Mouse (Mus musculus): ENCODE measurements around the gene Pced1b. TPM values are rescaled to one million over a fixed set of nuclear protein-coding genes. Genes with fewer than 3 reads are reported as not detected.

The Pced1b gene
- polyA plus RNA-seq, 1 experiment from 2014 or later: 5.7 TPM

DNA sequence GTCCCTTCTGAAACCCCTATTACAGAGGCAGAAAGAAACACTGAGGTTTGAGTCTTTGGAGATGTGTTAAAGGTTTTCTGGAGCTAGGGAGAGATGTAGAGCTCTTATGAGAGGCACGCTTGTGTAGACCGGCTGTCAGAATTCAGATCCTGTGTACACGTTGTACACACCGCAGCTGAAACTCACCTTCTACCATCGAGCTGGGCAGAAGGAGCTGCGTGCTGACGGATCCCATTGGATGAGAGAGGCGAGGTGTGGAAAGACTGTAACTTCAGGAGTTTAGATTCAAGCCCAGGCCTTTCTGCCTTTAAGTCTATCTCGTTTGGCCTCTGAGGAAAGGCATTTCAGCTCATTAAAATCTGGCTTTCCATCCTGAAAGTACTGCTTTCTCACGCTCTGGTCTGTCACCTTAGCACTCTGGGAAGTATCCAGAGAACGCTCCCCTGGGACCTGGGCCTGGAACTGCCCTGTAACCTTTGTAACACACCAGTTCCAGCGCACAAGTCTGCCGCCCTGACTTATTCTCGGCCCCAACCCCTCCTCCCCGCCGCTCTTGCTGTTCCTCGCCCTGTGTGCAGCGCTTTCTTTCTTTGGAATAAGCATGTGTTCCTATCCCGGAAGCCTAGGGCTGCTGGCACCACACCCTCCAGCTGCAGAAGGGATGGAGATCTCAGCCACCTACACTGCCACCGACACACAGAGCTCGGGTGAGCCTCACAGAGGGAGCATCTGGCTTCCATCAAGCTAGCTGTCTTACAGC is 44.6 kb downstream of the Pced1b start:
- Histone ChIP-seq H3K27ac (replicated peaks) (no peak overlapping the region), H3K9ac (no peak overlapping the region), H3K4me1 (replicated peaks) (no peaks in the 10 kb centered on the region), H3K4me2 (no peak overlapping the region), H3K4me3 (no peak overlapping the region), H3K36me3 (no peaks in the 10 kb centered on the region), H3K9me3 (no peaks in the 10 kb centered on the region), H3K27me3 (no peaks in the 10 kb centered on the region)
- 88% methylated on average over 21 of the region's 21 CpGs for WGBS
- ATAC-seq (ENCODE audit: low FRiP score, low read depth): no peak

- H3K9ac ChIP-seq: no peak overlapping the region
- no peaks in the 10 kb centered on the region for H3K36me3 ChIP-seq
- no peak overlapping the region for H3K4me3 ChIP-seq
- no peak overlapping the region for H3K4me2 ChIP-seq
- H3K4me1 ChIP-seq (replicated peaks): no peaks in the 10 kb centered on the region
- WGBS: 33% methylated on average over 9 of the region's 9 CpGs
- H3K27ac ChIP-seq (replicated peaks): no peak overlapping the region
- no peaks in the 10 kb centered on the region for H3K9me3 ChIP-seq
- no peak for ATAC-seq (ENCODE audit: low FRiP score, low read depth)
- H3K27me3 ChIP-seq: no peaks in the 10 kb centered on the region
Observed at GRCm38 (mm10) chr15:97307935-97308334, 61.0 kb downstream of the Pced1b start.

DNA sequence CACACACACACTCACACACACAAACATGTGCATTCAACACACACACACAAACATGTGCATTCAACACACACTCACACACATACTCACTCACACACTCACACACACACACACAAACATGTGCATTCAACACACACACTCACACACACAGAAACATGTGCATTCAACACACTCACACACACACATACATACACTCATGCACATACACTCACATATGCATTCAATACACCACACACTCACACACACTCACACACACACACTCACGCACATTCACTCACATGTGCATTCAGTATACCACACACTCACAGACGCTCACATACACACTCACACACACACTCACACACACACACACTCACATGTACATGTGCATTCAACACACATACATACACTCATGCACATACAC is 62.6 kb downstream of the Pced1b start:
- no peak for ATAC-seq (ENCODE audit: low FRiP score, low read depth)
- no peaks in the 10 kb centered on the region for H3K9me3 ChIP-seq
- H3K27me3 ChIP-seq: no peaks in the 10 kb centered on the region
- no peaks in the 10 kb centered on the region for H3K36me3 ChIP-seq
- 96% methylated on average over 2 of the region's 2 CpGs for WGBS
- H3K9ac ChIP-seq: no peak overlapping the region
- peaks cover 5% of the 10 kb centered on the region for H3K4me1 ChIP-seq (replicated peaks)
- no peak overlapping the region for H3K27ac ChIP-seq (replicated peaks)
- no peak overlapping the region for H3K4me3 ChIP-seq
- H3K4me2 ChIP-seq: no peak overlapping the region

DNA sequence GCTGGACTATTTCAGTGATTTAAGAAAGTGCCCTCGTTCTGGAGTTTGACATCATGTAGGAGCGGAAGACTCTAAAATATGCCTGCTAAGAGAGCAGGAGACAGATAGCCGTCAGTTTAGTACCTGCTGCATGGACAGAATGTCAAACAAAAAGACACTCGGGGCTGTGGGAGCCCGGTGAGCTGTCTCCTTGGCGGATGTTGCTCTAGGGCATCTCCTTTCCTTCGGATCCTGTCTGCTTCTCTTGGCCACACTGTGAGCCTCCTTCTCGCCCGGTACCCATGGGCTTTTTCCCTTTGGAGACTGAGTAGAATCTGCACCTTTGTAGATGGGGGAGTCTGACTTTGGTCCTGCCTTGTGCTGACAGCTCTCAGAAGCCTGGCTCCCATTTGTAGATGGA is 63.3 kb downstream of the Pced1b start:
- H3K4me1 ChIP-seq (replicated peaks): peaks cover 12% of the 10 kb centered on the region
- no peaks in the 10 kb centered on the region for H3K9me3 ChIP-seq
- WGBS: 86% methylated on average over 9 of the region's 9 CpGs
- no peak overlapping the region for H3K4me3 ChIP-seq
- H3K27me3 ChIP-seq: no peaks in the 10 kb centered on the region
- no peaks in the 10 kb centered on the region for H3K36me3 ChIP-seq
- no peak overlapping the region for H3K4me2 ChIP-seq
- H3K27ac ChIP-seq (replicated peaks): no peak overlapping the region
- ATAC-seq (ENCODE audit: low FRiP score, low read depth): no peak
- H3K9ac ChIP-seq: no peak overlapping the region

- Histone ChIP-seq H3K4me1 (replicated peaks) (peaks cover 15% of the 10 kb centered on the region), H3K9ac (no peak overlapping the region), H3K36me3 (no peaks in the 10 kb centered on the region), H3K27me3 (no peaks in the 10 kb centered on the region), H3K4me2 (no peak overlapping the region), H3K9me3 (no peaks in the 10 kb centered on the region), H3K4me3 (no peak overlapping the region), H3K27ac (replicated peaks) (no peak overlapping the region)
- no peak for ATAC-seq (ENCODE audit: low FRiP score, low read depth)
- WGBS: 85% methylated on average over 7 of the region's 7 CpGs
Observed at GRCm38 (mm10) chr15:97311211-97311610, 64.3 kb downstream of the Pced1b start.

DNA sequence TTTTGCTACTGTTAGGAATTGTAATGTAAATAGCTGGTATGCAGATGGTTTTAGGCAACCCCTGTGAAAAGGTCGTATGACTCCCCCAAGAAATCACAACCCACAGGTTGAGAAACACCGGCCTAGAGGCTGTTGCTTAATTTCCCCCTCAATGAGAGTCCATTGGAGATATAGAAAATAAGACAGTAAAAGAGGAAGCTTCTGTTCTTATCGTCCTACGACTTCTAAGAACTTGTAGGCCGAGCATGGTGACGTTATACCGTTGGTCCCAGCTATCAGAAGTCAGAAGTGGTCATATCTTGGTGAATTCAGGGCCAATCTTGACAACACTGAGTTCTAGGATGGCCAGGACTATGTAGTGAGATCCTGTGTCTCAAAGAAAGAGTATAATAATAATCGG is 65.0 kb downstream of the Pced1b start:
- Histone ChIP-seq H3K27ac (replicated peaks) (no peak overlapping the region), H3K4me2 (no peak overlapping the region), H3K4me3 (no peak overlapping the region), H3K4me1 (replicated peaks) (peaks cover 15% of the 10 kb centered on the region), H3K27me3 (no peaks in the 10 kb centered on the region), H3K9ac (no peak overlapping the region), H3K36me3 (no peaks in the 10 kb centered on the region), H3K9me3 (no peaks in the 10 kb centered on the region)
- ATAC-seq (ENCODE audit: low FRiP score, low read depth): no peak
- 93% methylated on average over 8 of the region's 8 CpGs for WGBS

DNA sequence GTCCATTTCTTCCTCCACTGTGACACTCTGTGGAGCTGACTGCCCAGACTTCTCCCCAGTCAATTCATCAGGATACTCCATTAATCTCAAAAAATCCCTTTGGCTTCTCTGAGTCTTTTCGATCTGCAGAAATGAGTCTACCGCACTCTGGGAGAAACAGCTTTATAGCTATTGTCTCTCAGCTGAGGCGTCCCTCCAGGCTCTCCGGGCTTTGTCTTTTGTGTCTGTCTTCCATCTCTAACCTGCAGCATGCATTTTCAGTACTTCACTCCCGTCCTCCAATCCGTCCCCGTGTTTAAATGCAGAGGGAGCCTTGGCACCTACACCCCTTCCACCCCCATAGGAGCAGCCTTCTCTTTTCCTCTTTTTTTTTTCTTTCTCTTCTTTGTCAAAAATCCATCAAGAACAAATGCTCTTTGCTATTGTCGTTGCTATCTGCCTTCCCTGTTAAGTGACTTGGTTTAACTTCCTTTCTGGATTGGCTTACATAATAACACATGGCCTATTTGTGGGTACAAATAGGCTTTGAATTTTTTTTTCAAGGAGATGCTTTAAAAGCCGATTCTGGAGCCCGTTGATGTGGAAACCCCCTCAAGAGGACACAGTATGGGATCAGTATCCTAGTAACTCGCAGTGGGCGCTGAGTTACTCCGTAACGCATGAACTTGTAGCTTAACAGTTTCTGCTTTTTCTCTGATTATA is 68.0 kb downstream of the Pced1b start:
- no peaks in the 10 kb centered on the region for H3K27me3 ChIP-seq
- H3K4me3 ChIP-seq: no peak overlapping the region
- H3K4me1 ChIP-seq (replicated peaks): peaks cover 15% of the 10 kb centered on the region
- WGBS: 41% methylated on average over 14 of the region's 14 CpGs
- H3K4me2 ChIP-seq: peak overlapping the region; percentile 26
- no peak for ATAC-seq (ENCODE audit: low FRiP score, low read depth)
- H3K27ac ChIP-seq (replicated peaks): peak overlapping the region; percentile 56
- no peak overlapping the region for H3K9ac ChIP-seq
- no peaks in the 10 kb centered on the region for H3K36me3 ChIP-seq
- no peaks in the 10 kb centered on the region for H3K9me3 ChIP-seq

DNA sequence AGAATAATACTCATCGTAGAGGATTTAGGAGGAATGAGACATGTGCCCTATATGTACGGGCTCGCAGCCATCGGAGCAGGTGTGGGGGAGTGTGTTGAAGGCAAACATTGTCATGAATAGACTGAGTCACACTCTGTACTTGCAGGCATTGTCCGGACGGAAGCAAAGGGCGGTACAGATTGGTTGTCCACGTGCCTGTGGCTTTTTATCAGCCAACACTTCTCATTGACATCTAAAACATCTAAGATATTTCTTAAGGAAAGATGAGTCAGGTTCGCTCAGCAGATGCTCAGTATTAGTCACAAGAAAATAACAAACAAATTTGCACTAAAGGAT is 68.5 kb downstream of the Pced1b start:
- Histone ChIP-seq H3K9me3 (no peaks in the 10 kb centered on the region), H3K4me3 (no peak overlapping the region), H3K9ac (no peak overlapping the region), H3K4me1 (replicated peaks) (peaks cover 15% of the 10 kb centered on the region), H3K27me3 (no peaks in the 10 kb centered on the region), H3K4me2 (peak overlapping the region; percentile 26; the same call in 1 of the 2 replicates), H3K36me3 (no peaks in the 10 kb centered on the region), H3K27ac (replicated peaks) (peak overlapping the region; percentile 56)
- 62% methylated on average over 9 of the region's 9 CpGs for WGBS
- no peak for ATAC-seq (ENCODE audit: low FRiP score, low read depth)

GRCm38 (mm10) chr15:97318365-97319001 is 71.6 kb downstream of the Pced1b start:
- Histone ChIP-seq H3K9me3 (no peaks in the 10 kb centered on the region), H3K4me3 (no peak overlapping the region), H3K4me1 (replicated peaks) (peaks cover 15% of the 10 kb centered on the region), H3K27me3 (no peaks in the 10 kb centered on the region), H3K9ac (no peak overlapping the region), H3K27ac (replicated peaks) (no peak overlapping the region; the same call in 1 of the 2 replicates), H3K36me3 (no peaks in the 10 kb centered on the region), H3K4me2 (no peak overlapping the region)
- no peak for ATAC-seq (ENCODE audit: low FRiP score, low read depth)
- WGBS: 72% methylated on average over 21 of the region's 21 CpGs

GRCm38 (mm10) chr15:97322821-97323220 is 75.9 kb downstream of the Pced1b start:
- H3K9ac ChIP-seq: no peak overlapping the region
- no peak overlapping the region for H3K4me3 ChIP-seq
- H3K27me3 ChIP-seq: no peaks in the 10 kb centered on the region
- ATAC-seq (ENCODE audit: low FRiP score, low read depth): no peak
- no peaks in the 10 kb centered on the region for H3K36me3 ChIP-seq
- no peaks in the 10 kb centered on the region for H3K9me3 ChIP-seq
- no peak overlapping the region for H3K27ac ChIP-seq (replicated peaks)
- 76% methylated on average over 5 of the region's 5 CpGs for WGBS
- H3K4me1 ChIP-seq (replicated peaks): no peaks in the 10 kb centered on the region; the same call in 1 of the 2 replicates
- no peak overlapping the region for H3K4me2 ChIP-seq

- Histone ChIP-seq H3K27me3 (no peaks in the 10 kb centered on the region), H3K27ac (replicated peaks) (no peak overlapping the region), H3K9ac (no peak overlapping the region), H3K36me3 (no peaks in the 10 kb centered on the region), H3K4me2 (no peak overlapping the region), H3K4me3 (no peak overlapping the region), H3K4me1 (replicated peaks) (no peaks in the 10 kb centered on the region; the same call in 1 of the 2 replicates), H3K9me3 (no peaks in the 10 kb centered on the region)
- ATAC-seq (ENCODE audit: low FRiP score, low read depth): no peak
- WGBS: 70% methylated on average over 24 of the region's 24 CpGs
Observed at GRCm38 (mm10) chr15:97323466-97323865, 76.6 kb downstream of the Pced1b start.

GRCm38 (mm10) chr15:97324311-97324710 is 77.4 kb downstream of the Pced1b start:
- no peaks in the 10 kb centered on the region for H3K27me3 ChIP-seq
- H3K9me3 ChIP-seq: no peaks in the 10 kb centered on the region
- no peak overlapping the region for H3K27ac ChIP-seq (replicated peaks)
- H3K36me3 ChIP-seq: no peaks in the 10 kb centered on the region
- no peak for ATAC-seq (ENCODE audit: low FRiP score, low read depth)
- 50% methylated on average over 9 of the region's 9 CpGs for WGBS
- no peak overlapping the region for H3K9ac ChIP-seq
- no peaks in the 10 kb centered on the region for H3K4me1 ChIP-seq (replicated peaks)
- no peak overlapping the region for H3K4me2 ChIP-seq
- no peak overlapping the region for H3K4me3 ChIP-seq
